Mouse (Mus musculus): Measurements from ENCODE around the gene Adgrg6.

DNA sequence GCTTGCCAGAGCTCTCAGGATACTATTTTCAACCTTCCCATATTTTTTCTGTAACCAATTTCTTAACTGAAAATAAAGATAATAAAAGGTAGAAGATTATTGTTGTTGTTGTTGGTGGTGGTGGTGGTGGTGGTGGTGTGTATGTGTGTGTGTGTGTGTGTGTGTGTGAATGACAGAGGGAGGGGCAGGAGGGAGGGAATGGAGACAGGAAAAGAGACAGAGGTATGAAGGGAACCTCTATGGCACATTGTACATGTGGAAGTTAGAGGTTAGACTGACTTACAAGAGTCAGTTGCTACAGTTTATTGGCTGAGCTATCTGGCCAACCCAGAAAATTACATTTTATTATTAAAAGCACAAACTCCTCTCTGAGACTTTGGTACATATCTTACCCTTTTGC, 49.8 kb downstream of the Adgrg6 start:
- no peak for TF ChIP-seq CTCF (conservative IDR thresholded peaks at IDR 0.05; ENCODE audit: low read length)
- TF ChIP-seq NANOG (IDR thresholded peaks at IDR 0.05; ENCODE audit: borderline replicate concordance, low read length), result no peak
- no peak for TF ChIP-seq POU5F1 (IDR thresholded peaks at IDR 0.05; ENCODE audit: borderline replicate concordance, low read length)
